Mouse (Mus musculus) right cerebral cortex, postnatal 10 days (tissue): ENCODE measurements around the gene Ngdn.
"Not testable (repeated sequence)": the region's sequence is repeated elsewhere in the genome, so short reads cannot be mapped to it uniquely, and the experiment has no call there.

Experiments
- DNase-seq, 2 experiments: peaks; one replicate each; pipeline ENCODE4 v3.0.0; 2021; ENCODE audit warnings: low spot score in 2 of 2

The Ngdn gene

GRCm38 (mm10) chr14:55029034-55029698 is 13.9 kb downstream of the Ngdn start:
- DNase-seq, result peak in 1 of 2 experiments; percentile 58

GRCm38 (mm10) chr14:55032695-55033225 is 17.5 kb downstream of the Ngdn start:
- no peak for DNase-seq

GRCm38 (mm10) chr14:55043694-55044093 is 28.4 kb downstream of the Ngdn start:
- DNase-seq, result not testable (repeated sequence)

GRCm38 (mm10) chr14:55047971-55048531 is 32.8 kb downstream of the Ngdn start:
- DNase-seq, result no peak

DNA sequence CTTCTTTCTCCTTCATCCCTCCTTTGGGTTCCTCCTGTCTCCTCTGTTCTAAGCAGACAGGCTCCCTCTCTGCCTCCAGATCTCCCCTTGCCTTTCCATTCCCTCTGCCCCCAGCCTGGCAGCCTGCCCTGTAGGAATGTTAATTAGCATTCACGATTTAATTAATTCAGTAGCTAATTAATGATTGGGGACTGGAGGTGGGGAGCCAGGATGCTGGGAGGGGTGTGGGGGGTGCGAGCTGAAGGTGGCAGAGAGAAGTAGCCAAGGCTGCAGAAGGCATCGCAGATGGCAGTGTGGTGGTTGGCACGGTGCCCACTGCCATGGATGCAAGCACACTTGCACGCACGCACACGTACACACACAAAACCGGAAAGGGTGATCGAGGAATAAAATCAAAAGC is 37.2 kb downstream of the Ngdn start:
- DNase-seq, result peak; percentile 91 to 94

DNA sequence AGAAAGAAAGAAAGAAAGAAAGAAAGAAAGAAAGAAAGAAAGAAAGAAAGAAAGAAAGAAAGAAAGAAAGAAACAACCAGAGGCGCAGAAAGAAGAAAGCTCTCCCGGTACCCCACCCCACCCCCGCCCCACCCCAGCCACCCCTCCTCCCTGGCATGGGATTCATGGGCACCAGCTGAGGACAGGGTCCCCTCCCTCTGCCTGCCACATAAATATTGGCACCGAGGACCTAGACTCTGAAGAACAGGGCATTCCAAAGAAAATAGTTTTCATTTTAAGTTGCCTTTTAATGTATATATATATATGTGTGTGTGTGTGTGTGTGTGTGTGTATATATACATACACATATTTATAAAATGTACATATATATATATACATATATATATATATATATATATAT is 37.8 kb downstream of the Ngdn start:
- DNase-seq, result no peak

- DNase-seq, result peak; percentile 90 to 92
Observed at GRCm38 (mm10) chr14:55053708-55054190, 38.5 kb downstream of the Ngdn start.

DNA sequence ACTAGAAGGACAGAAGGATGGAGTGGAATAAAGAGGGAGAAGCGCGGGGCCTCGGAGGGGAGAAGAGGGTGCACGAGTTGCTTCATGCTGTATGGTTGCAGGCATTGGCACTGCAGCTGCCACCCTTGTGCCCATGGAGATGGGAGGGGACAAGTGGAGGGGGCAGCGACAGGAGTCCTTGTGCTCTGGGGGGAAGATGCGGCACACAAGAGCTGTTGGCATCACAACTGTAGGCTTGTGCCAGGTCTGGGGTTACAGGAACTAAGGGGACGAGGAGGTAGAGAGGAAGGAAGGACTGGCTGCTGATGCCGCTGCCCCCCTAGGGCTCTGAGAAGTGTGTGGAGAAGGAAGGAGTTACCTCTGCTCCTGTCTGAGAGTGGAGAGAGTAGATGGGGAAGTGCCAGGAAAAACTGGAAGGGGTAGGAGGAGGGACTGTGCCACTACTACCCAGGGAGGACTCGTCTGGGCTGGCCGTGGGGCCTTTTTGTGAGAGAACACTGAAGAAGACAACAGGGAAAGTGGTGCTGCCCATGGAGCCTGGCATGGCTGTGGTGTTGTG is 39.0 kb downstream of the Ngdn start:
- peak in 1 of 2 experiments; percentile 81 for DNase-seq

- peak; percentile 93 to 94 for DNase-seq
Observed at GRCm38 (mm10) chr14:55055167-55055834, 40.0 kb downstream of the Ngdn start.

DNA sequence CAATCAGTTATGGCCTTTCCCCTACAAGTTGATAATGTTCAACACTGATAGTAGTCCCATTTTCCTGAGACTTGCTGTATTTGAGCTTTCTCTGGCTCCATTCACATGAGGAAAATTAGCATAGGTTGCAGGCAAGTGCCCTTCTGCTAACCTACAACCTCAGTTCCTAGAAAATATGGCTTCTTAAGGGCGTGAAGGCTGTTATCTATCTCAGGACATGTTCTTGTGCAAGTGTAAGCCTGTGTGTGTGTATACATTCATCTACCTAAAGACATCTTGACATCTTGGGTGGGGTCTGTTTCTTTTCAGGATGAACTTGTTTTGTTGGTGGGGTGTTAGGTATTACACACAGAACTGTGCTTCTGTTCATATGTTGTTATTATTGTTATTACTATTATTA is 43.8 kb downstream of the Ngdn start:
- no peak for DNase-seq

- DNase-seq, result no peak
Observed at GRCm38 (mm10) chr14:55059931-55060330, 44.7 kb downstream of the Ngdn start.

GRCm38 (mm10) chr14:55061845-55062244 is 46.6 kb downstream of the Ngdn start:
- DNase-seq, result no peak

GRCm38 (mm10) chr14:55062626-55063025 is 47.4 kb downstream of the Ngdn start:
- DNase-seq, result peak in 1 of 2 experiments; percentile 67

GRCm38 (mm10) chr14:55063117-55063516 is 47.9 kb downstream of the Ngdn start:
- DNase-seq, result no peak

GRCm38 (mm10) chr14:55063581-55064381 is 48.5 kb downstream of the Ngdn start:
- peak in 1 of 2 experiments; percentile 39 for DNase-seq

- peak in 1 of 2 experiments; percentile 33 for DNase-seq
Observed at GRCm38 (mm10) chr14:55064481-55065370, 49.5 kb downstream of the Ngdn start.

GRCm38 (mm10) chr14:55065391-55065790 is 50.1 kb downstream of the Ngdn start:
- DNase-seq, result no peak

GRCm38 (mm10) chr14:55066042-55066441 is 50.8 kb downstream of the Ngdn start:
- DNase-seq, result peak in 1 of 2 experiments; percentile 40

DNA sequence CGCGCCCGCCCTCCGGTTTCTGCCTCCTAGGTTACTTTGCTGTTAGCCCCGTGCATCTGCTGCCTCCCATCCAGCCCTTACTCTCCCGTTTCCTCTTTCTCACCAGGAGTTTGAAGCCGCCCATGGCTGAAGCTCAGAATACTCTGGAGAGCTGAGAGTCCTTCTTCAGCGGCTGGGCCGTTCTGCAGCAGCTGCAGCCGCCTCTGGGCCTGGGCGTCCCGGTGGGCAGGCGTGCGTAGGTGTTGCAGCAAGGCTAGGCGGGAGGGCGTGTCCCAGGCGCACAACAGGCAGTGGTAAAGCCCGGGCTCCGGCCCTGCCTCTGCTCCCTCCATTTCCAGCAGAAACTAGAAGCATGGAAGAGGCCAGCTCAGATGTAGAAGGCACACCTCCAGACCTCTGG is 56.5 kb downstream of the Ngdn start:
- peak in 1 of 2 experiments; percentile 34 for DNase-seq
